Mouse (Mus musculus): ENCODE data around the gene Rap1gap2.

Rap1gap2 gene

GRCm38 (mm10) chr11:74574768-74575434, 35.8 kb downstream of the Rap1gap2 start:
- no peak for DNase-seq (ENCODE audit: low spot score)

GRCm38 (mm10) chr11:74572459-74573061, 38.2 kb downstream of the Rap1gap2 start:
- DNase-seq (ENCODE audit: low spot score): no peak

GRCm38 (mm10) chr11:74569735-74570134, 41.0 kb downstream of the Rap1gap2 start:
- no peak for DNase-seq (ENCODE audit: low spot score)

- no peak for DNase-seq (ENCODE audit: low spot score)
These were observed 42.3 kb downstream of the Rap1gap2 start for GRCm38 (mm10) chr11:74568463-74568862.

- DNase-seq (ENCODE audit: low spot score): no peak
These were observed 42.7 kb downstream of the Rap1gap2 start for GRCm38 (mm10) chr11:74568004-74568403.

- no peak for DNase-seq (ENCODE audit: low spot score)
These were observed 44.3 kb downstream of the Rap1gap2 start for GRCm38 (mm10) chr11:74566326-74566874.

- no peak for DNase-seq (ENCODE audit: low spot score)
These were observed 49.3 kb downstream of the Rap1gap2 start for GRCm38 (mm10) chr11:74561392-74561791.

GRCm38 (mm10) chr11:74560600-74561227, 50.0 kb downstream of the Rap1gap2 start:
- no peak for DNase-seq (ENCODE audit: low spot score)

GRCm38 (mm10) chr11:74559793-74560433, 50.8 kb downstream of the Rap1gap2 start:
- no peak for DNase-seq (ENCODE audit: low spot score)

- no peak for DNase-seq (ENCODE audit: low spot score)
These were observed 51.8 kb downstream of the Rap1gap2 start for GRCm38 (mm10) chr11:74558933-74559332.

- no peak for DNase-seq (ENCODE audit: low spot score)
These were observed 53.1 kb downstream of the Rap1gap2 start for GRCm38 (mm10) chr11:74557456-74558230.

- DNase-seq (ENCODE audit: low spot score): no peak
These were observed 54.9 kb downstream of the Rap1gap2 start for GRCm38 (mm10) chr11:74555716-74556374.

GRCm38 (mm10) chr11:74554683-74555341, 55.9 kb downstream of the Rap1gap2 start:
- DNase-seq (ENCODE audit: low spot score): no peak

- no peak for DNase-seq (ENCODE audit: low spot score)
These were observed 59.1 kb downstream of the Rap1gap2 start for GRCm38 (mm10) chr11:74551568-74551967.

- DNase-seq (ENCODE audit: low spot score): no peak
These were observed 60.1 kb downstream of the Rap1gap2 start for GRCm38 (mm10) chr11:74550615-74551102.

- DNase-seq (ENCODE audit: low spot score): peak; percentile 79
These were observed 61.8 kb downstream of the Rap1gap2 start for GRCm38 (mm10) chr11:74548781-74549382.

- peak; percentile 72 for DNase-seq (ENCODE audit: low spot score)
These were observed 63.6 kb downstream of the Rap1gap2 start for GRCm38 (mm10) chr11:74546933-74547694.

- no peak for DNase-seq (ENCODE audit: low spot score)
These were observed 64.5 kb downstream of the Rap1gap2 start for GRCm38 (mm10) chr11:74546165-74546564.

- no peak for DNase-seq (ENCODE audit: low spot score)
These were observed 65.2 kb downstream of the Rap1gap2 start for GRCm38 (mm10) chr11:74545560-74545959.
